Mouse (Mus musculus) limb, embryonic 14.5 days (tissue): Measurements from ENCODE around the gene Gm20388. TPM values are rescaled to one million over a fixed set of nuclear protein-coding genes. Genes with fewer than 3 reads are reported as not detected.

Source experiments
- ATAC-seq: fragments of 200-750 bp; cut with Nextera tagmentation; 2 replicates; pipeline ENCODE4 v1.8.0; 2017; ENCODE audit warnings: low read depth, moderate number of reproducible peaks, moderate TSS enrichment; ENCODE audit not compliant: low FRiP score
- DNase-seq: peaks from one replicate; pipeline ENCODE4 v3.0.0-alpha.2; 2015; ENCODE audit warnings: low spot score
- H3K27ac ChIP-seq: fragments of 300-500 bp; sonication (generic); replicated peaks from 2 replicates; pipeline ENCODE4 v1.5.1; 2014; ENCODE audit warnings: low read depth, mild to moderate bottlenecking, low read length, moderate library complexity, mixed read lengths
- H3K27me3 ChIP-seq: fragments of 300-500 bp; sonication (generic); 2 replicates; pipeline ENCODE4 v1.6.1; 2014; ENCODE audit warnings: low read length, mixed read lengths; ENCODE audit not compliant: control insufficient read depth, insufficient read depth
- H3K36me3 ChIP-seq: fragments of 300-500 bp; sonication (generic); 2 replicates; pipeline ENCODE4 v1.6.1; 2014; ENCODE audit warnings: mild to moderate bottlenecking, low read length, moderate library complexity, mixed read lengths; ENCODE audit not compliant: control insufficient read depth, insufficient read depth
- H3K4me1 ChIP-seq: fragments of 300-500 bp; sonication (generic); 2 replicates; pipeline ENCODE4 v1.6.1; 2014; ENCODE audit warnings: antibody characterized with exemption, low read length, mixed read lengths; ENCODE audit not compliant: control insufficient read depth, insufficient read depth
- H3K4me2 ChIP-seq: fragments of 300-500 bp; sonication (generic); replicated peaks from 2 replicates; pipeline ENCODE4 v1.6.1; 2014; ENCODE audit warnings: low read depth, mild to moderate bottlenecking, low read length, moderate library complexity; ENCODE audit not compliant: severe bottlenecking
- H3K4me3 ChIP-seq: fragments of 300-500 bp; sonication (generic); replicated peaks from 2 replicates; pipeline ENCODE4 v1.5.1; 2014; ENCODE audit warnings: low read length
- H3K9ac ChIP-seq: fragments of 300-500 bp; sonication (generic); 2 replicates; pipeline ENCODE4 v1.6.1; 2014; ENCODE audit warnings: mild to moderate bottlenecking, low read depth, low read length, moderate library complexity; ENCODE audit not compliant: severe bottlenecking
- H3K9me3 ChIP-seq: fragments of 300-500 bp; sonication (generic); 2 replicates; pipeline ENCODE4 v1.6.1; 2016; ENCODE audit warnings: low read length; ENCODE audit not compliant: control insufficient read depth
- POLR2A ChIP-seq: fragments of 200-500 bp; IDR thresholded peaks from 2 replicates; pipeline ENCODE4 v1.8.0; 2012; ENCODE audit warnings: inconsistent platforms, mild to moderate bottlenecking, moderate library complexity, borderline replicate concordance; ENCODE audit not compliant: insufficient read depth, insufficient read length; ENCODE audit errors: extremely low read depth
- WGBS: fragments of 180-500 bp; shearing (Covaris S2); extraction: QIAGEN DNeasy Blood & Tissue Kit; methylation state at CpG from one replicate; pipeline ENCODE4 v1.1.7; 2014; 5-methylcytosine and 5-hydroxymethylcytosine counted together
- polyA plus RNA-seq, 2 experiments: library from polyadenylated mRNA; depleted of rRNA in 1 of 2; stranded (reverse) in 1 of 2; unstranded in 1 of 2; fragments of >200 nt; fragmentation: Nextera tagmentation in 1 of 2; extraction: Ambion mirVana in 1 of 2; gene quantifications; 2 replicates each; pipeline versions ENCODE4 v1.2.1 to v1.2.3; 2012 to 2014

The Gm20388 gene
- polyA plus RNA-seq, 2 experiments = 1.9 to 49.9 TPM

DNA sequence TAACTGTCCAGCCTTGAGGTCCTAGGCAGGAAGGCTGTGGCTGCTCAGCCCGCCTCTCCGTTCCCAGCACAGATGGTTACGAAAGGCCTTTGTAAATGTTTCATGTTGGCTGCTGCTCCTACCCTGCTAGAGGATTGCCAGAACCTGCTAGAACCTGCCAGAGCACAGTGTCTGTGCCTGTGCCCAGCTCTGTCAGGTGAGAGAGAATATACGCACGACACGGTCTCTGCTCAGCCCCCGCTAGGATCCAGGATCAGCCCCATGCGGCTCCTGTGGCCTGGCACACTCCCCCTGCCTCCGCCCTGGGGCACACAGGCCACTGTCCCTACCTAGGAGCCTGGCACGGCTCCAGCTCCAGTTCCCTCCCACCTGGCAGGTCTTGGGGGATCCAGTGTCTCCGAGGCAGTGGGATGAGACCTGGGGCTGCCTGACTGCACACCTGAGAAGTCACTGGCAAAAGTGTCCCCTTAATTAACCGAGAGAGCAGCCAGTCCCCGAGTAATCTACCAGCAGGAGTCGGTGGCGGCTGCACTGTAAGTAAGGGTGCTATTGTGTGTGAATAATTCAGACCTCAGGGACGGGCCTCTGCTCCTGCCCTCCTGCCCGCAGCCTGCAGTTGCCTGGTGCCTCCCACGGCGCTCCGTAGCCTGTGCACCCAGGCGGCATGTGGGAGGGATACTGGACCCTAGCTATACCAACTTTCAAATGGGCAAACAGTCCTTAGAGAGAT is 527.2 kb downstream of the Gm20388 start:
- Histone ChIP-seq H3K9ac (no peak overlapping the region), H3K9me3 (0 out of 2 replicates have a peak, but pooled peaks cover 5% of the 10 kb centered on the region), H3K27ac (no peak overlapping the region), H3K4me3 (no peak overlapping the region), H3K27me3 (no peaks in the 10 kb centered on the region), H3K36me3 (no peaks in the 10 kb centered on the region; the same call in 1 of the 2 replicates), H3K4me2 (no peak overlapping the region), H3K4me1 (peaks cover 27% of the 10 kb centered on the region)
- ATAC-seq (no peak), DNase-seq (no peak)
- no peak for TF ChIP-seq POLR2A
- 72% methylated on average over 21 of the region's 21 CpGs for WGBS

DNA sequence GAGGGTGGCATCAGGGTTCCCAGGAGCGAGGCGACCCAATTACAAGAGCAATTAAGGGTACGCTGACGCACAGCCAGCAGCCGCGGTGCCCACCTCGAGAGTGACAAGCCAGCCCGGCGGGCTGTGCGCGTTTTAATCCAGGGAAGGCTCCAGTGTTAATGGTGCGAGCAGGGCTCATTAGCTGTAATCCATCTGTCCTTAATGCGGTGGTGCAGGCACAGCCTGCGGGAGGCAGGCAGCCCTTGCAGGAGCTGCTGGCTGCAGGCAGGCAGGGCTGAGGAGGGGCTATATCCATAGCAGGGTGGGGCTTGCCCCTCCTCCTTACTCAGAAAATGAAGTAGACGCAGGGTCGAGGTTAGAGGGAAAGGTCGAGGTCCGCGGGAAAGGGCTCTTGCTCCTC is 528.7 kb downstream of the Gm20388 start:
- ATAC-seq (no peak), DNase-seq (no peak)
- H3K36me3 ChIP-seq = no peaks in the 10 kb centered on the region
- no peak overlapping the region for H3K4me3 ChIP-seq
- H3K4me2 ChIP-seq = no peak overlapping the region
- WGBS = 11% methylated on average over 19 of the region's 19 CpGs
- peaks cover 25% of the 10 kb centered on the region; the same call in 1 of the 2 replicates for H3K4me1 ChIP-seq
- no peak overlapping the region for H3K27ac ChIP-seq
- no peak overlapping the region for H3K9ac ChIP-seq
- H3K9me3 ChIP-seq = no peaks in the 10 kb centered on the region
- no peaks in the 10 kb centered on the region for H3K27me3 ChIP-seq
- TF ChIP-seq POLR2A = no peak

GRCm38 (mm10) chr8:120440739-120441138 is 530.1 kb downstream of the Gm20388 start:
- Histone ChIP-seq H3K4me1 (peaks cover 25% of the 10 kb centered on the region; the same call in 1 of the 2 replicates), H3K27me3 (no peaks in the 10 kb centered on the region), H3K9me3 (no peaks in the 10 kb centered on the region), H3K9ac (no peak overlapping the region), H3K27ac (no peak overlapping the region), H3K4me3 (no peak overlapping the region), H3K36me3 (no peaks in the 10 kb centered on the region), H3K4me2 (no peak overlapping the region)
- 78% methylated on average over 12 of the region's 12 CpGs for WGBS
- DNase-seq (no peak), ATAC-seq (no peak)
- TF ChIP-seq POLR2A = no peak

GRCm38 (mm10) chr8:120441637-120442036 is 531.0 kb downstream of the Gm20388 start:
- H3K4me1 ChIP-seq = peaks cover 20% of the 10 kb centered on the region; the same call in 1 of the 2 replicates

GRCm38 (mm10) chr8:120442306-120443003 is 531.8 kb downstream of the Gm20388 start:
- H3K27me3 ChIP-seq = no peaks in the 10 kb centered on the region
- H3K27ac ChIP-seq = no peak overlapping the region
- no peak for ATAC-seq
- no peak overlapping the region for H3K4me3 ChIP-seq
- WGBS = 34% methylated on average over 3 of the region's 4 CpGs
- no peaks in the 10 kb centered on the region for H3K9me3 ChIP-seq
- peaks cover 14% of the 10 kb centered on the region; the same call in 1 of the 2 replicates for H3K4me1 ChIP-seq
- no peak for DNase-seq
- TF ChIP-seq POLR2A = no peak
- H3K9ac ChIP-seq = no peak overlapping the region
- no peak overlapping the region for H3K4me2 ChIP-seq
- H3K36me3 ChIP-seq = no peaks in the 10 kb centered on the region

More at GRCm38 (mm10) chr8:120441637-120442036, 531.0 kb downstream of the Gm20388 start:
- Histone ChIP-seq H3K4me2 (no peak overlapping the region), H3K36me3 (no peaks in the 10 kb centered on the region), H3K9me3 (no peaks in the 10 kb centered on the region), H3K27me3 (no peaks in the 10 kb centered on the region), H3K4me3 (no peak overlapping the region), H3K27ac (no peak overlapping the region), H3K9ac (no peak overlapping the region)
- no peak for TF ChIP-seq POLR2A
- DNase-seq (no peak), ATAC-seq (no peak)
- WGBS = 79% methylated on average over 6 of the region's 6 CpGs
